Mouse (Mus musculus) intestine, postnatal 0 days (tissue): ENCODE measurements around the gene Sipa1l2. TPM values are rescaled to one million over a fixed set of nuclear protein-coding genes. Genes with fewer than 3 reads are reported as not detected.

Experiments
- ATAC-seq: fragments of 200-750 bp; cut with Nextera tagmentation; 2 replicates; pipeline ENCODE4 v1.8.0; 2017; ENCODE audit warnings: mild to moderate bottlenecking, moderate TSS enrichment, moderate library complexity
- H3K27ac ChIP-seq: fragments of 300-500 bp; sonication (generic); 2 replicates; pipeline ENCODE4 v1.5.1; 2014; ENCODE audit warnings: mild to moderate bottlenecking, low read depth, low read length, moderate library complexity
- H3K27me3 ChIP-seq: fragments of 300-500 bp; sonication (generic); replicated peaks from 2 replicates; pipeline ENCODE4 v1.6.1; 2014; ENCODE audit warnings: low read length, mixed read lengths; ENCODE audit not compliant: control insufficient read depth, insufficient read depth
- H3K36me3 ChIP-seq: fragments of 300-500 bp; sonication (generic); 2 replicates; pipeline ENCODE4 v1.6.1; 2014; ENCODE audit warnings: mild to moderate bottlenecking, moderate library complexity; ENCODE audit not compliant: control insufficient read depth, insufficient read depth
- H3K4me1 ChIP-seq: fragments of 300-500 bp; sonication (generic); replicated peaks from 2 replicates; pipeline ENCODE4 v1.6.1; 2014; ENCODE audit warnings: antibody characterized with exemption, low read length, mixed read lengths; ENCODE audit not compliant: control insufficient read depth, insufficient read depth
- H3K4me2 ChIP-seq: fragments of 300-500 bp; sonication (generic); replicated peaks from 2 replicates; pipeline ENCODE4 v1.6.1; 2014; ENCODE audit warnings: low read depth, mild to moderate bottlenecking, moderate library complexity
- H3K4me3 ChIP-seq: fragments of 300-500 bp; sonication (generic); 2 replicates; pipeline ENCODE4 v1.5.1; 2014; ENCODE audit warnings: low read depth, low read length
- H3K9ac ChIP-seq: fragments of 300-500 bp; sonication (generic); 2 replicates; pipeline ENCODE4 v1.6.1; 2014; ENCODE audit warnings: mild to moderate bottlenecking, low read depth, low read length
- H3K9me3 ChIP-seq: fragments of 300-500 bp; sonication (generic); 2 replicates; pipeline ENCODE4 v1.6.1; 2016; ENCODE audit warnings: mixed run types; ENCODE audit not compliant: control insufficient read depth
- CTCF ChIP-seq: sonication (generic); IDR thresholded peaks from 2 replicates; pipeline ENCODE4 v1.5.1; 2016; ENCODE audit warnings: low read depth, mild to moderate bottlenecking, control low read depth, antibody characterized with exemption, moderate library complexity
- WGBS: fragments of 180-500 bp; shearing (Covaris S2); extraction: QIAGEN DNeasy Blood & Tissue Kit; methylation state at CpG from one replicate; pipeline ENCODE4 v1.1.7; 2014; 5-methylcytosine and 5-hydroxymethylcytosine counted together
- polyA plus RNA-seq: library from polyadenylated mRNA; unstranded; fragments of >200 nt; fragmentation: Nextera tagmentation; extraction: Ambion mirVana; gene quantifications from 2 replicates; pipeline ENCODE4 v1.2.1, GENCODE M21; 2015

The Sipa1l2 gene
- polyA plus RNA-seq, 1 experiment from 2014 or later: 4.5 TPM

- H3K27ac ChIP-seq: no peak overlapping the region
- H3K9me3 ChIP-seq: no peaks in the 10 kb centered on the region
- H3K36me3 ChIP-seq: peaks cover 14% of the 10 kb centered on the region; the same call in 1 of the 2 replicates
- H3K4me2 ChIP-seq: no peak overlapping the region
- H3K9ac ChIP-seq: no peak overlapping the region
- no peak for ATAC-seq
- no peak overlapping the region for H3K4me3 ChIP-seq
- H3K4me1 ChIP-seq: peaks cover 12% of the 10 kb centered on the region; the same call in 1 of the 2 replicates
- TF ChIP-seq CTCF: no peak
- H3K27me3 ChIP-seq: no peaks in the 10 kb centered on the region
- WGBS: 77% methylated on average over 8 of the region's 8 CpGs
Measured at GRCm38 (mm10) chr8:125532953-125533352, 36.7 kb downstream of the Sipa1l2 start.

DNA sequence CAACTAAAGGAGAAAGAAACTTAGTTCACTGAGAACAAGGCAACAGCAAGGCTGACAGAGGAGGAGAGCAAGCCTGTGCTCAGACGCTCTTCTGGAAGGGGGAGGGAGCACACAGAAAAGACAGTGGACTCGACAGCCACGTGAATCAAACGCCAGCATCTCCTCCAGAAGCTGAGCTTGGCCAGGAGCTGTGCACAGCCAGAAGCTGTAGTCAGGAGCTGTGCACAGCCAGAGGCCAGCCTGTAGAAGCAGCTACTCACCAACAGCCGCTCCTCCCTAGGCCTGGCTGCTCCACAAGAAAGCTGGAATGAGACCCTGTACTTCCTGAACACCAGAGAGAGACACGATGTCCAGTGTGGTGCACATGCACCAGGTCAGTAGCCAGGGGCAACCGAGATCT, 37.4 kb downstream of the Sipa1l2 start:
- peak overlapping the region; percentile 1; the same call in 1 of the 2 replicates for H3K27ac ChIP-seq
- WGBS: 41% methylated on average over 7 of the region's 7 CpGs
- H3K4me1 ChIP-seq: peaks cover 12% of the 10 kb centered on the region; the same call in 1 of the 2 replicates

DNA sequence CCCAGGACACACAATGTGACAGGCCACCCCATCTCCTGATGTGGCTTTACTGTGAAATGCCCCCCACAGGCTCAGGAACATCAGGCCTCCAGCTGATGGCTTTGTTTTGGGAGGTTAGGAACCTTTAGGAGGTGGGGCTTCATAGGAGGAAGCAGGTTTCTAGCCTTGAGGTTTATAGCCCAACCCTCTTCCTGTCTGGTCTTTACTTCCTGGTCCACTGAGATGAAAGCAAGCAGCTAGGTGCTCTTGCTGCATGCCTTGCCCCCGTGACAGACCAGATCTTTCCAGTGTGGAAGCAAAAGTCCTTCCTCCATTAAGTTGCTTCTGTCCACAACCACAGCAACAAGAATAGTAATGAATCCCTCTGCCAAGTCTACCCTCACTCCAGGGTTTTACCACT, 38.0 kb downstream of the Sipa1l2 start:
- peak; percentile 76 for ATAC-seq
- Histone ChIP-seq H3K4me1 (peaks cover 12% of the 10 kb centered on the region; the same call in 1 of the 2 replicates), H3K4me3 (no peak overlapping the region), H3K4me2 (no peak overlapping the region), H3K9ac (no peak overlapping the region), H3K27ac (0 out of 2 replicates have a peak overlapping the region, but pooled peaks have one; percentile 1), H3K36me3 (peaks cover 5% of the 10 kb centered on the region; the same call in 1 of the 2 replicates), H3K9me3 (no peaks in the 10 kb centered on the region), H3K27me3 (no peaks in the 10 kb centered on the region)
- 44% methylated on average over 1 of the region's 1 CpGs for WGBS
- TF ChIP-seq CTCF: no peak

More for the DNA sequence above, 37.4 kb downstream of the Sipa1l2 start:
- Histone ChIP-seq H3K27me3 (no peaks in the 10 kb centered on the region), H3K9ac (no peak overlapping the region), H3K36me3 (peaks cover 7% of the 10 kb centered on the region; the same call in 1 of the 2 replicates), H3K4me2 (no peak overlapping the region), H3K9me3 (no peaks in the 10 kb centered on the region), H3K4me3 (no peak overlapping the region)
- no peak for TF ChIP-seq CTCF
- ATAC-seq: no peak

DNA sequence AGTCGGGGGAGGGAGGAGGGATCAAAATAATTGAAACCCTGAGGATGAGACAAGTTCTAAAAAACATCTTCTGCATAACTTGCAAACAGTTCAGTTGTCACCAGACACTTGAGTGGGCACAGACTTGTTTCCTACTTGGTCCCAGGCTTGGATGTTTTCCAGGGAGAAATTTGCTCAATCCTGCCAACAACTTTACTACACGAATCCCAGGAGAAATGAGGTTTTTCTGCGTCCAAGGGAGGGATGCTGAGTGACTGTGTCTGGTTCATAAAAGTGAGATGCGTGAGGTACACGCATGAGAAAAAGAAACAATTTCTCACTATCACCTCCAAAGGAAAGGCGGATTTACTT, 38.5 kb downstream of the Sipa1l2 start:
- WGBS: 59% methylated on average over 6 of the region's 6 CpGs
- Histone ChIP-seq H3K9ac (no peak overlapping the region), H3K9me3 (no peaks in the 10 kb centered on the region), H3K36me3 (no peaks in the 10 kb centered on the region), H3K4me1 (peaks cover 12% of the 10 kb centered on the region; the same call in 1 of the 2 replicates), H3K4me3 (no peak overlapping the region), H3K4me2 (no peak overlapping the region), H3K27ac (no peak overlapping the region), H3K27me3 (no peaks in the 10 kb centered on the region)
- no peak for TF ChIP-seq CTCF
- ATAC-seq: no peak

- Histone ChIP-seq H3K4me2 (no peak overlapping the region), H3K27ac (no peak overlapping the region), H3K9ac (no peak overlapping the region), H3K27me3 (no peaks in the 10 kb centered on the region), H3K36me3 (no peaks in the 10 kb centered on the region), H3K9me3 (no peaks in the 10 kb centered on the region), H3K4me1 (peaks cover 12% of the 10 kb centered on the region; the same call in 1 of the 2 replicates), H3K4me3 (no peak overlapping the region)
- 54% methylated on average over 15 of the region's 15 CpGs for WGBS
- TF ChIP-seq CTCF: no peak
- ATAC-seq: no peak
Measured at GRCm38 (mm10) chr8:125530187-125531087, 39.2 kb downstream of the Sipa1l2 start.

- H3K4me1 ChIP-seq: peaks cover 12% of the 10 kb centered on the region; the same call in 1 of the 2 replicates
- no peaks in the 10 kb centered on the region for H3K27me3 ChIP-seq
- ATAC-seq: peak; percentile 39; the same call in 1 of the 2 replicates
- no peaks in the 10 kb centered on the region for H3K36me3 ChIP-seq
- 62% methylated on average over 6 of the region's 6 CpGs for WGBS
- H3K9ac ChIP-seq: no peak overlapping the region
- no peak overlapping the region for H3K4me3 ChIP-seq
- H3K4me2 ChIP-seq: no peak overlapping the region
- H3K27ac ChIP-seq: no peak overlapping the region; the same call in 1 of the 2 replicates
- H3K9me3 ChIP-seq: no peaks in the 10 kb centered on the region
- no peak for TF ChIP-seq CTCF
Measured at GRCm38 (mm10) chr8:125529019-125529418, 40.6 kb downstream of the Sipa1l2 start.
